Mouse (Mus musculus) lung, postnatal 0 days (tissue): Measurements from ENCODE around the gene Kifap3. TPM values are rescaled to one million over a fixed set of nuclear protein-coding genes. Genes with fewer than 3 reads are reported as not detected.

ENCODE experiments used
- ATAC-seq: fragments of 200-750 bp; cut with Nextera tagmentation; 2 replicates; pipeline ENCODE4 v1.8.0; 2017; ENCODE audit warnings: moderate library complexity
- DNase-seq: peaks from one replicate; pipeline ENCODE4 v3.0.0-alpha.2; 2016; ENCODE audit warnings: low spot score
- H3K27ac ChIP-seq: fragments of 300-500 bp; sonication (generic); 2 replicates; pipeline ENCODE4 v1.5.1; 2014; ENCODE audit warnings: antibody characterized with exemption, mild to moderate bottlenecking, low read length, mixed read lengths
- H3K27me3 ChIP-seq: fragments of 300-500 bp; sonication (generic); replicated peaks from 2 replicates; pipeline ENCODE4 v1.6.1; 2014; ENCODE audit warnings: low read length, mixed read lengths; ENCODE audit not compliant: insufficient read depth
- H3K36me3 ChIP-seq: fragments of 300-500 bp; sonication (generic); 2 replicates; pipeline ENCODE4 v1.6.1; 2014; ENCODE audit warnings: low read length, mixed read lengths; ENCODE audit not compliant: insufficient read depth
- H3K4me1 ChIP-seq: fragments of 300-500 bp; sonication (generic); 2 replicates; pipeline ENCODE4 v1.6.1; 2014; ENCODE audit warnings: antibody characterized with exemption, low read depth, low read length, mixed read lengths; ENCODE audit not compliant: insufficient read depth
- H3K4me2 ChIP-seq: fragments of 300-500 bp; sonication (generic); replicated peaks from 2 replicates; pipeline ENCODE4 v1.6.1; 2014; ENCODE audit warnings: low read depth, mild to moderate bottlenecking, low read length, moderate library complexity, mixed read lengths
- H3K4me3 ChIP-seq: fragments of 300-500 bp; sonication (generic); 2 replicates; pipeline ENCODE4 v1.5.1; 2014; ENCODE audit warnings: low read depth, low read length
- H3K9ac ChIP-seq: fragments of 300-500 bp; sonication (generic); replicated peaks from 2 replicates; pipeline ENCODE4 v1.6.1; 2014; ENCODE audit warnings: low read depth, mild to moderate bottlenecking
- H3K9me3 ChIP-seq: fragments of 300-500 bp; sonication (generic); 2 replicates; pipeline ENCODE4 v1.6.1; 2016; ENCODE audit warnings: low read length, mixed read lengths
- CTCF ChIP-seq: IDR thresholded peaks from 2 replicates; pipeline ENCODE4 v1.5.1; 2016; ENCODE audit warnings: antibody characterized with exemption, mild to moderate bottlenecking
- EP300 ChIP-seq: IDR thresholded peaks from 2 replicates; pipeline ENCODE4 v1.6.1; 2016; ENCODE audit warnings: antibody characterized with exemption, mild to moderate bottlenecking, control low read depth
- WGBS: fragments of 180-500 bp; shearing (Covaris S2); extraction: QIAGEN DNeasy Blood & Tissue Kit; methylation state at CpG from one replicate; pipeline ENCODE4 v1.1.7; 2014; 5-methylcytosine and 5-hydroxymethylcytosine counted together
- polyA plus RNA-seq: library from polyadenylated mRNA; unstranded; fragments of >200 nt; fragmentation: Nextera tagmentation; extraction: Ambion mirVana; gene quantifications from 2 replicates; pipeline ENCODE4 v1.2.1, GENCODE M21; 2015

The Kifap3 gene
- polyA plus RNA-seq, 1 experiment from 2014 or later: 15.3 TPM

- Histone ChIP-seq H3K4me1 (no peaks in the 10 kb centered on the region), H3K27ac (no peak overlapping the region), H3K4me3 (no peak overlapping the region), H3K36me3 (no peaks in the 10 kb centered on the region), H3K27me3 (no peaks in the 10 kb centered on the region), H3K9ac (no peak overlapping the region), H3K4me2 (no peak overlapping the region), H3K9me3 (no peaks in the 10 kb centered on the region)
- WGBS: 73% methylated on average over 3 of the region's 3 CpGs
- ATAC-seq (no peak), DNase-seq (no peak)
- TF ChIP-seq CTCF (no peak), EP300 (no peak)
These were observed 124.0 kb downstream of the Kifap3 start for GRCm38 (mm10) chr1:163903411-163903810.

DNA sequence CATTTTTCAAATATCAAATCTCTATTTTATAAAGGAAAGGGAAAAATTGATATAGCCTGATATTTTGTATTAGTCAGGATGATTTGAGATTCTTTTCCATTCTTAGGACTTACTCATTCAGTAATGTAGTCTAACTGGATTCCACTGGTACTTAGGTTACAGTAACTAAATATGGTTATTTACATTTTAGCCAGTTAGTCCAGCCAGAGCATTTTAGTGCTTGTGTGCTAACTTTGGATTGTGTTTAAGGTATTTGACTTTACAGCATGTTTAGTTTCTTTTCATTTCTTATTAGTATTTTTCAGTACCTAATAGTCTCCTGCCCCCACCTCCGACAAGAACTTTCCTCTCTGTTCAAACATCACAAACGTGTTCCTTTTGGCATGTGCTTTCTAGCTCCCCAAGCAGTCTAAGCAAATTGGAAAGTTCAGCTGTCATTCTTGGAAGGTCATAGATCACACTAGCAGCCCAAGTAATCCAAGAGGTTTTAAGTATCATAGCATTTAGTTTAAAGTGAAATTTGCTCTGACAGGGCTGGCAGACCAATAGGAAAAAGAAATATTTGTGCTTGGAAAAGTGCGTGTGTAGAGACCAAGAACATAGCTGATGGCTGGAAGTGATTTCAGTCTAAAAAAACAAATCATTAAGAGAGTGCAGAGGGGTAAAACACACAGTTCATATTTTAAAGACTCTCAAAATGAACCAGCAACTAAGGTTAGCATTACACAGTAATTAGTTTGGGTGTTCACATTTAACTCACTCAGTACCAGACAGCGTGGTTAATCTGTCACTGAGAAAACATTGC lies 127.8 kb downstream of the Kifap3 start:
- DNase-seq: peak; percentile 58
- H3K9ac ChIP-seq: no peak overlapping the region
- H3K4me3 ChIP-seq: no peak overlapping the region
- TF ChIP-seq EP300 (peak; percentile 75), CTCF (no peak)
- 37% methylated on average over 4 of the region's 4 CpGs for WGBS
- H3K4me2 ChIP-seq: 0 out of 2 replicates have a peak overlapping the region, but pooled peaks have one; percentile 11
- H3K4me1 ChIP-seq: no peaks in the 10 kb centered on the region
- ATAC-seq: peak; percentile 65; the same call in 1 of the 2 replicates
- H3K9me3 ChIP-seq: no peaks in the 10 kb centered on the region
- H3K27me3 ChIP-seq: no peaks in the 10 kb centered on the region
- H3K36me3 ChIP-seq: no peaks in the 10 kb centered on the region
- 0 out of 2 replicates have a peak overlapping the region, but pooled peaks have one; percentile 20 for H3K27ac ChIP-seq

DNA sequence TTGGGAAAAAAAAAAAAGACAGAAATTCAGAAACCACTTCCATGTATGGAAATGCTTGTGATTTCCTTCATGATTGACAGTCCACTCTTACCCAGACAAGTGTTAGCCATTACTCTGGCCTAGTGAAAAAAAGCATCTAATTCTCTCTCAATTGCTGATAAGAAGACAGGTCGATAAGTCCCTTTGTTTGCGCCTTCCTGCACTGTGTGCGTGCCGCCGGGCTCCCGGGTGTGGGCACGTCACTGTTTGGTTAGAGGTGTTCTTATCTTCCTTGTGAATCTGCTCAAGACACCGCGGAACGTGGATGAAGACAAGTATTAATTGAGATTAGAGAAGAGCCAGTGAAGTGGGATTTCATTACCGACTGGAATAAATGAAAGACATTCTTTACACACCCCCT lies 129.0 kb downstream of the Kifap3 start:
- H3K27me3 ChIP-seq: no peaks in the 10 kb centered on the region
- H3K9me3 ChIP-seq: no peaks in the 10 kb centered on the region
- ATAC-seq (no peak), DNase-seq (no peak)
- H3K4me3 ChIP-seq: no peak overlapping the region
- TF ChIP-seq CTCF: no peak
- TF ChIP-seq EP300: no peak
- no peaks in the 10 kb centered on the region for H3K4me1 ChIP-seq
- no peak overlapping the region for H3K27ac ChIP-seq
- H3K9ac ChIP-seq: no peak overlapping the region
- 28% methylated on average over 11 of the region's 11 CpGs for WGBS
- no peak overlapping the region for H3K4me2 ChIP-seq
- H3K36me3 ChIP-seq: no peaks in the 10 kb centered on the region

- Histone ChIP-seq H3K4me1 (no peaks in the 10 kb centered on the region), H3K4me3 (no peak overlapping the region), H3K9ac (no peak overlapping the region), H3K27ac (no peak overlapping the region), H3K36me3 (no peaks in the 10 kb centered on the region), H3K9me3 (no peaks in the 10 kb centered on the region), H3K4me2 (no peak overlapping the region), H3K27me3 (no peaks in the 10 kb centered on the region)
- ATAC-seq (peak; percentile 56), DNase-seq (peak; percentile 78)
- WGBS: 0% methylated on average over 2 of the region's 2 CpGs
- TF ChIP-seq EP300: no peak
- peak; percentile 83 for TF ChIP-seq CTCF
These were observed 131.0 kb downstream of the Kifap3 start for GRCm38 (mm10) chr1:163910343-163910742.

DNA sequence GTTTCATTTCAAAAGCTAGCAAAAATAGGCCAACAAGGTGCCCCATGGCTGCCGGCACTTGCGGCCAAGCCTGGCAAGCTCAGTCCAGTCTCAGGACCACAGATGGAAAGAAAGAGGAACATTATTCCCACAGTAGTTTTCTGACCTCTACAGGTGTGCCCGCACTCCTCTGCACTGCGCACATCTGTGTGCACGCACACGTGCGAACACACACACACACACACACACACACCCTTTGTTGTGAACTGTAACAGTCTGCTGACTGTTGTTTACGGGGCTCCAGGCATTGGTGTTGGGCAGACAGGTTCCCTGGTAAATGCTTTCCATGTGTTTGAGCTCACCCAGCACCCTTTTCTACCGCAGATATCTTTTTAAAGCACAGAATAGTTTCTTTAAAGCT lies 131.4 kb downstream of the Kifap3 start:
- Histone ChIP-seq H3K36me3 (no peaks in the 10 kb centered on the region), H3K4me2 (no peak overlapping the region), H3K27ac (no peak overlapping the region)

GRCm38 (mm10) chr1:163911981-163912380 lies 132.6 kb downstream of the Kifap3 start:
- H3K4me1 ChIP-seq: no peaks in the 10 kb centered on the region
- H3K27me3 ChIP-seq: no peaks in the 10 kb centered on the region
- H3K27ac ChIP-seq: no peak overlapping the region
- no peak for DNase-seq
- H3K4me3 ChIP-seq: no peak overlapping the region
- WGBS: 92% methylated on average over 11 of the region's 11 CpGs
- no peak for TF ChIP-seq CTCF
- no peak for TF ChIP-seq EP300
- H3K9ac ChIP-seq: no peak overlapping the region
- H3K9me3 ChIP-seq: no peaks in the 10 kb centered on the region
- H3K36me3 ChIP-seq: no peaks in the 10 kb centered on the region
- ATAC-seq: no peak
- H3K4me2 ChIP-seq: no peak overlapping the region

More for the DNA sequence above, 131.4 kb downstream of the Kifap3 start:
- H3K9me3 ChIP-seq: no peaks in the 10 kb centered on the region
- no peak for DNase-seq
- WGBS: 93% methylated on average over 9 of the region's 9 CpGs
- H3K4me1 ChIP-seq: no peaks in the 10 kb centered on the region
- H3K4me3 ChIP-seq: no peak overlapping the region
- H3K27me3 ChIP-seq: no peaks in the 10 kb centered on the region
- ATAC-seq: no peak
- no peak for TF ChIP-seq EP300
- TF ChIP-seq CTCF: no peak
- no peak overlapping the region for H3K9ac ChIP-seq
